Mouse (Mus musculus) B cell, adult 2 months (primary cell): ENCODE results near the gene Stk38.

Source experiments
- DNase-seq, 2 experiments: peaks; one replicate each; pipeline ENCODE4 v3.0.0; 2022

Gene Stk38

DNA sequence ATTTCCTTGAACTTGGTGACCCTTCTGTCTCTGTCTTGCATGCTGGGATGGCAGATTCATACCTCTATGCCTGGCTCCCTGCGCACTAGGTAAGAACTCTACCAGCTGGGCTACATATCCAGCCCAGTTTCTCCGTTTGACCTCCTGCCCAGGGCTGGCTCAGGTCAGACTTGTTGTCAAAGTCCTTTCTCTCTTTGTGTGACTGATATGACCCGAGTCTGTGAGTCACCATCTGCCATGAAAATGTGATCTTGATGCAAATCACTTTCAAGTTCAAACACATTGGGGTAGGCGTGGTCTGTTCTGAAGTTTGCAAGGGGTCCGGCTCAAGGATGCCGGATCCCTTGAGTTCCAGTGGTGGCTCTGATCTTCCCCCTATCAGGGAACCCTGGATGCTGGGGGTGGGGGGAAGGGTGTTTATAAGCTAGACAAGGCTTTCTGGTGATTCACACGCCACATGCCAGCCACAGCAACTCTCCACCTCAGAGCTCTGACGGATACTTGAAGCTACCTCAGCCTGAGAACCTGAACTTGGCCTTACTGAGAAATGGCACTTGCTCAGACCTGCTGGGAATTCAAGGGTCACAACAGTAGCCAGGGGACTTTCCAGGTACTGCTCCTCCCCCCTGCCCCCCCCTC lies 82.7 kb downstream of the Stk38 start:
- DNase-seq, result no peak

DNA sequence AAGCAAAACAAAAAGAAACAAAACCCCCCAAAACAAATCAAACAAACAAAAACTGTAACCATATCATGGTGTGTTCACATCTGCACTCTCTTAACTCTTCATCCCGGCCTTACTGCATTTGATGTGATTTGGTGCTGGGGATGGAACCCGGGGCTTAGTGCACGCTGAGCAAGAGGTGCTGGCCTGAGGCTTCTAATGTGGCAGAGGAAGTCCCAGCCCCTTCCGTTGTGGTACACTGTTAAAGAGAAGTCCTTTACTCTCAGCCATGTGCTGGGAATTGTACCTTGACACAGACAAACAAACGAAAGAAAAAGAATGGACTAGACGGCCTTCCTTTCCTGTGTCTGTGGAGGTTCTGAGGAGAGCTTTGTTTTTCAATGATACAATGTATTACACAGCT lies 85.7 kb downstream of the Stk38 start:
- DNase-seq, result no peak

DNA sequence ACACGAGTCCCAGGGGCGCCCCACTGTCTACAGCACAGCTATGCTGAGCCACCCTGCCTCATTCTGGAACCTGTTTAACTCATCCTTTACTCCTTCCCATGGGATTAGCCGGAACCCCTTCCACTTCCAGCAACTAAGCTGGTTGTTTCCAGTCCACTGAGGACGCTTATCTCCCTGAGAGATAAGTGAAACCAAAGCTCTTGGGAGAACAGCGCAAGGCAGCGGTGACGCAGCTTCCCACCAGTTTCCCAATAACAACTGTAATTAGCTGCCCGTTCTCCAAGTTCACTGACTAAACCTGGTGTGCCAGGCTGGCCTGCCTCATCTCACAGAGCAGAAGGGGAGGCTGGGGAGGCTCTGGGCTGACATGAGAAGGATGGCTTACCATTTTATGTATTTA lies 86.7 kb downstream of the Stk38 start:
- no peak for DNase-seq
